Mouse (Mus musculus): ENCODE data around the gene Tcf25.

Tcf25 gene

DNA sequence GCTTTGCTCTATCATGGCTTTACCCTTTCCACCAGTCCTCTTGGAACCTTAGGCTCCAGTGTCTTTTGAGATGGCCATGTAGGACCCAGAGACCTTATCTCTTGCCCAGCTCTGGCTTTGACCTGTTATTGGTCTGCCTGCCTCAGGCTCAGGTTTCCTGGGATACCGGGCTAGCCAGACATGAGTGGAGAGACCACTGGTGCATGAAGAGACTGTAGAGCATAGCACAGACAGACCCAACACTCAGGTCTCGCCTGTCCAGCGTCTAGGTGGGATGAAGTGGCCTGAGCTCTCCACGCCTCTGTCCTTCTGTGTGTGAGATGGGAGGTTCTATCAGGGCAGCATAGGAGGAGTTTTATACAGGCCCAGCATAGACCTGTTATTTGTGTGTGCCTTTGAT lies 24.5 kb upstream of the Tcf25 start:
- in situ Hi-C loops (cut with MboI, MseI) = no loop called here

DNA sequence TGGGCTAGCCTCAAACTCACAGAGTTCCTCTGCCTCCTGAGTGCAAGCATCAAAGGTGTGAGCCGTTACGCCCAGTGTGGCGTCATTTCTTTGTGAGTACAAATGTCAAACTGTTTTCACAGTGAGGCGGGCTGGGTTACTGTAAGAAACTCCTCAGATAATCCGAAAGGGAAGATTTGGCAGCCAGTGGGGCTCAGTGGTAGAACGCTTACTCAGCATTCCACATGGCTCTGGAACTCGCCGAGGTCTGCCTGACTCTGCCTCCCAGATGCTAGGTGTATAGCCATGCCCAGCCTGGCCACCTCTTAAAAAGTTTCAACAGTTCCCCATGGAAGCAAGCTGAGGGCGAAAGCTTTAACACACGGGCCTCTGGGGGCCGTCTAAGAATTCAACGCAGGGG lies 21.4 kb upstream of the Tcf25 start:
- in situ Hi-C loops (cut with MboI, MseI) = no loop called here

DNA sequence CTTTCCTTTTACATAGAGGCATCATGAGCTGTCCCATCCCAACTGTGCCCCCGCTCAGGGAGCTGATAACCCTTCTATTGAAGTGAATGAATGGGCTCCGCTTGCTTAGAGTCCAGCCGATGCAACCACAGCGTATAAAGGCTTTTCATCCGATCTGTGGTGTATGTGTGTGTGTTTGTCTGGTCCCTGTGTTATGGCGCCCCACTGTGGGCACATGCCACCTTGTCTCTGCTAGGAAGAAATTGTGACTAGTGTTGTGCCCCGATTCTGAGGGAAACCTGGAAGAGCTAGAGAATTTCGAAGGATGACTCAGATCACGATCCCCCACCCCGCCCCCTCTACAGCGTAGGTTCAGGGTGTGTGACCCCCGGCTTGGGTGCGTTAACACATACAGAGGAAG lies 20.8 kb upstream of the Tcf25 start:
- in situ Hi-C loops (cut with MboI, MseI) = no loop called here

DNA sequence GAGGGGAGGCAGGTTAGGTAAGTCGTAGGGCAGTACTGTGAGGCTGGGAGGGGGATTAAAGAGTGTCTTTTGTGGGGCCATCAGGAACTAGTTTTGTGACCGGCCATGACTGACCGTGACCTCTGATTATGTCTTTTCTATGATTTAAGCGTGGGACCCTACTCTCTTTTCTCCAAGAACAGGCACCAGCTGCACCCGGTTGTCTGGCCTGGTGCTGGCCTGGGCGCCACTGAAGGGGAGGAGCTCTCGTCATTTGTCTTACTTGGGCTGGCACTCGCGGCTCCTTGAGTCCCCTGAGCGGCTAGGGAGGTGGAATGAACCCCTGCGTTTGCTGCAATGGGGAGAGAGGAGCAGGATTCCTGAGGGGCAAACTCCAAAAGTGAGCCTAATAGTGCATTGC lies 20.3 kb upstream of the Tcf25 start:
- in situ Hi-C loops (cut with MboI, MseI) = no loop called here

DNA sequence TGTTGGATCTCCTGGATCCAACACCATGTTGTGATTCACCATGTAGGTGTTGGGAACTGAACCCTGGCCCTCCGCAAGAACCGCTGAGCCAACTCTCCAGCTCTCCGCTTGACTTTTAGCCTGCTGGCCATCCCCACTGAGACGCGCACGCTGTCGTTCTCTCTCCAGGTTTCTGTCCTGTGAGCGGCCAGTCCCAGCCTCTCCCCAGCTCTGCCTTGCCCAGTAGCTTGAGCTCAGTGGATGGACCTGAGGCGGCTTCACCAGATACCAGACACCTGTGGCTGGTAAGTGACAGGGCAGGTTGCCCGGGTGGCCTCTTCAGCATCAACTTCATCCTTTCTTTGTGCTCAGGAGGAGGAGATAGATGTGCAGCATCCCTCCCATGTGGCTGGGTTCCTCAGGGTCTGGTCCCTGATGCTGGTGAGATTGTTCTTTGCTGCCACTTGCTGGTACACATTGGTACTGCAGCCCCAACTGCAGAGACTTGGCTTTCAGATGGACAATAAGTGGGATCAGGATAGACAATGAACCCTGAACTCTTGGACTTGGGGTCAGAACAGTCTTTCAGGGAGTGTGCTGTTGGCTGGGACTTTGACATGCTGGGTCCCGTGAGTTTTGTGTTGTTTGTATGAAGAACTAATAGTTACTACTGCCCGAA lies 12.3 kb upstream of the Tcf25 start:
- in situ Hi-C loops (cut with MboI, MseI) = no loop called here

DNA sequence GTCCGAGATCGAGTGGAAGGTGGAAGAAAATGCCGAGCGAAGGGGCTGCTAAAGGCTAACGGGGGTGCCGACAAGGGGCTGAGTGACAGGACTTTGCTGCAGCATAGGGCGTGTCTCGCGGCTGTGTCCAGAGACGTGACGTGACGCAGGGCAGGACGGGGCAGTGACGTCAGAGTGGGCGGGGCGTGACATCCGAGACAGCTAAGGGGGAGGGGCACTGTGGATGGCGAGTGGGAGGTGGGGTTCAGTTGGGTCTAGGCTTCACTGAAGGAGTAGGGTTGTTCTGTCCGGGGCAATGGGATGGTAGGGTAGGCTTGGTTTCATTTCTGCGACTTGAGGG lies 656 bp downstream of the Tcf25 start:
- in situ Hi-C loops (cut with MboI, MseI) = no loop called here

DNA sequence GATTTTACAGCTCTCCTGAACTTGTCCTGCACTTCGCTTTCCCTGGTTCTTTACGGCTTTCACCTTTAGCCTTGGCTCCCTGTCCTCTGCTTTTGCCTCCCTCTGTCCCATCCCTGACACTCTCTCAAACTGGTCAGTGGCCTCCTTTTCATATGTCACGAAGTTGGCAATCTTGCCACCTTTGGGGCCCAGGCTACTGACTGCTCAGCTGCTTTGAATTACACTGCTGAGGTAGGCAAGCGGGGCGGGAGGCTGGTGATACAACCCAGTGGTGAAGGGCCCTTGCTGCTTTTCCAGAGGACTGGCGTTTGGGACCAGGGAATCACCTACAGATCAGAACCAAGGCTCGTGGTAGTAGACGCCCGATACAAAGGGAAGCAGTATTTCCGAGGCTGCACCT lies 2.1 kb downstream of the Tcf25 start:
- in situ Hi-C loops (cut with MboI, MseI) = no loop called here

DNA sequence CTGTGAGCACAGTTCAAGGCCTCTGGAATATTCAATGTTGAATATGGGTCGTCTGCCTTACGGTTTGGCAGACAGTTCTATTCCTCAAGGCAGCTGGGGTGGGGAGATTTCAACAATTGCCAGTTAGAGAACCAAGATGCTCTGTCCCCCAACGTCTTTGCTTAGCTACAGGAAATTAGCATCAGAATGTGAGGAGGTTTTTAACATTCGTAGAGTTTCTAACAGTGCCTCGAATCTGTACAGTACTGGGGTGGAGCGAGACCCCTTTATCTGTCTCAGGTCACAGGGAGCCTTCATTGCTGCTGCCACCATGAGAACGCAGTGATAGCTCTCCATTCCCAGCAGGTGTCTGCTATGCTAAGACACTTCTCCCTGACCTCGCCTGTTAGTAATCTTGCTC lies 2.6 kb downstream of the Tcf25 start:
- in situ Hi-C loops (cut with MboI, MseI) = no loop called here

DNA sequence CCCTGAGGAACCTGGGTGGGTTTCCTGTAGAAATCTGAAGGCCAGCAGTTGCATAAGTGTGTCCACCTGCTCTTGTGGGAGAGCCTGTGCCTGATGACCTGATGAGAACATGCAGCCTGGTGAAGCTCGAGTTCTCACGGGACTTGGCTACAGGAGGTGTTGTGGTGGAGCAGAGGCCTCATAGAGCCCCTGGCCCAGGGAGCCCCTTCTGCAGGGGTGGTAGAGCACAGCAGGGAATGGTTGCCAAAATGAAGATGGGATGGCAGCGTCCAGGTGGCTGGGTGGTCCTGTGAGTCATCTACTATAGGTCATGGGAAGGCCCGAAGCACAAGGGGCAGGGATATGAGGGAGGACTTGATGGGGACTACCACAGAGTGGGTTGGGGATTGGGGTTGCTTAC lies 8.2 kb downstream of the Tcf25 start:
- in situ Hi-C loops (cut with MboI, MseI) = no loop called here

DNA sequence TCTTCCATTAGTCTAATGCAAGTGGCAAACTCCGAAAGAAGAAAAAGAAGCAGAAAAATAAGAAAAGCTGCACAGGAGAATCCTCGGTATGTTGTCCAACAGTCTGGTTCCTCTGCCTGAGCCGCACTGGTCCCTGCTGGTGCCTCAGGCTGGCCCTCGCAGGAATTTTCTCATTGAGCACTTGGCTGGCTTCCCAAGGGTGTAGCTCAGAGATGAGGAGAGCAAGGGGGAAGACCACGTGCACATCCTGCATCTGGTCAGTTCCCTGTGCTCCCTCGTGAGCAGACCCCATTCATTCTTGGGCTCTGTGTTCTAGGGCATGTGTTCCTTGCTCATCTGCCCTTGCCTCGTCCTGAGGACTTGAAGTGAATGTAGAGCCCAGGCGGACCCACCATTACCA lies 9.0 kb downstream of the Tcf25 start:
- in situ Hi-C loops (cut with MboI, MseI) = no loop called here

DNA sequence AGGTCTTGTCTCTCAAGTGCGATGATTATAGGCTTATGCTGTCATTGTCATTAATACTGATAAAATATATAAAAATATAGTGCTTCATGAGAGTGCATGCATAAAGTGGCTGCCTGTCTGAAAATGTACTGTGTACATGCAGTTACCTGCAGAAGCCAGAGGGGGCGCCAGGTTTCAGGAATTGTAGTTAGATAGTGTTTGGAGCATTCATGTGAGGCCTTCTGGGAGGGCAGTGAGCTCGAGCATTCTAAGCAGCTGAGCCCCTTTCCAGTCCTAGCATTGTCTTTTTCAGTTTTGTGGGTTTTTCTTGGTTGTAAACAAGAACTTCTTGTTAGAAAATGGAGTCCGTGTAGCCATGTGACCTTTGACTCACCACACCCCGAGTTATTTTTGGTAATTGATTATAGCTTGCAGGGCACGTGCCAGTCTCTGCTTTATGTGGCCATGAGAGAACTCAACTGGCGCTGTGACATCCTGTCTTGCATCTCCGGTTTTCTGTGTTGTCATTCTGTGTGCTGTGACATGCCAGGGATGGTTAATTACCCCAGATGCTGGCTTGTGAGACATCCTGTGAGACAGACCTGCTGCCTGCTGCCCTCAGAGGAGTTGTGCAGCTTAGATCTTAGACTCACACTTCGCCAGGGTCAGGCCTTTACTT lies 11.5 kb downstream of the Tcf25 start:
- in situ Hi-C loops (cut with MboI, MseI) = loop anchor here (5.0 kb wide), 1 partner anchor 837 kb away; no protein-coding TSS in a partner anchor

DNA sequence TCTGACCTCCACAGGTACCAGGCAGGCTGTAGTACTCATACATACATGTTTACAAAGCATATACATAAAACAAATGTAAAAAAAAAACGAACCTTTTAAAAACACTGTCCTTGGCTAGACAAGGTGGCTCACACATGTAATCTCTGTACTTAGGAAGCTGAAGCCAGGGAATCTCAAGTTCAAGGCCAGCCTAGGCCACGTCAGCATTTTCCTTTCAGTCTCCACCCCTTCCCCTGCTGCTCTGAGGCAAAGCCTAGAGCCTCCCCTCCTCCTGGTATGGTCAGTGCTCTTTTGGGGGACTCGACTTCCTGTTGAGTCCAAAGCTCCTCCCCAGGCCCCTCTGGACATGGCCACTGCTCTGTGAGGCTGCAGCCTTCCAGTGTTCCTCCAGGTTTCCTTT lies 13.5 kb downstream of the Tcf25 start:
- in situ Hi-C loops (cut with MboI, MseI) = loop anchor here (5.0 kb wide), 1 partner anchor 835 kb away; no protein-coding TSS in a partner anchor

DNA sequence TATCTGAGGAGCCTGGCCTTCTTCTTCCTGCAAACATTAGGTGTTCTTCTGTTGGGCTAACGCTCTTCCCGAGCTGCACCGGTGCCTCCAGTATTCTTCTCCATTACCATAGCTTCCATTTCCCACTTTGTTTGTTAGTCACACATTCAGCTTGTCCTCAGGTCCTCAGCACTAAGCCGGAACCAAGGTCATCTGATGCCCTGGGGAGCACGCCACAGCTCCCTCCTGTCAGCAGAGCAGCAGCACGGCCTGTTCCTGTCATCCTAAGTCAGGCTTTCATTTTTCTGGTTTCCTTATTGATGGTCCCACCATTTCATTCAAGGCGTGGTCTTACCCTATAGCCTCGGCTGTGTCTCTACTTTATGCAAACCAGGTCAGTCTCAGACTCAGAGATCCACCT lies 14.2 kb downstream of the Tcf25 start:
- in situ Hi-C loops (cut with MboI, MseI) = loop anchor here (5.0 kb wide), 1 partner anchor 834 kb away; no protein-coding TSS in a partner anchor

DNA sequence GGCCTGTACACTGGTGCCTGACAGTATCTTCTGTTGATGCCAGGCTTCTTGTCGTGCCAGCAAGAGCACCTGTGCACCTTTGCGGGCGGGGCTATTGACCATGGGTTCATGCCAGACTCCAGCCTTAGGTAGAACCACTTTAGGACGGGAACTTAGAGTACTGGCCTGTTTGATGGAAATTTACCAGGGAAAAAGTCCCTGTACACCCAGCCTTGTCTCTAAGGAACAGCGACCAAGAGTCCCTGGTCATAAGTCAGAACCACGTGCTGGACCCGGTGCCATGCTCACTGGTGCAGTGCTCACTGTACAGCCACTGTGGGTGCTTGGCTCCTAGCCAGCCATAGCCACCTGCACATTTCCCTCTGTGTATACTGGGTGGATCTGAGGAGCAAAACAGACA lies 15.5 kb downstream of the Tcf25 start:
- in situ Hi-C loops (cut with MboI, MseI) = loop anchor here (5.0 kb wide), 1 partner anchor 833 kb away; no protein-coding TSS in a partner anchor

DNA sequence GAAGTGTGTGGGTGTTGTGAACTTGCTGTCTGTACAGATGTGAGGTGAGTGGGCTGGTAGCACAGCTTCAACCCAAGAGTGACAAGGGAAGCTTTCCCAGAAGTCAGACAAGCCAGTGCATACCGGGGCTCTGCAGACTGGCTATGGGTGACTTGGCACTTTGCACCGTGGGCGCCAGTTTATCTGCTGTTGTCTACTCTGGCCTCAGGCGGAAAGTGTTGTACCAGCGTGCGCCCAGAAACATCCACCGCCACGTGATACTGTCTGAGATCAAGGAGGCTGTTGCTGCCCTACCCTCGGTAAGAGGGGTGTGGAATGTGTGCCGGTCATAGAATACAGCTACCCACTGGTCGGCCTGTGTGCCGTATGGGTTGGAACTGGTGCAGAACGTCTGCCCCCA lies 24.8 kb downstream of the Tcf25 start:
- in situ Hi-C loops (cut with MboI, MseI) = no loop called here

DNA sequence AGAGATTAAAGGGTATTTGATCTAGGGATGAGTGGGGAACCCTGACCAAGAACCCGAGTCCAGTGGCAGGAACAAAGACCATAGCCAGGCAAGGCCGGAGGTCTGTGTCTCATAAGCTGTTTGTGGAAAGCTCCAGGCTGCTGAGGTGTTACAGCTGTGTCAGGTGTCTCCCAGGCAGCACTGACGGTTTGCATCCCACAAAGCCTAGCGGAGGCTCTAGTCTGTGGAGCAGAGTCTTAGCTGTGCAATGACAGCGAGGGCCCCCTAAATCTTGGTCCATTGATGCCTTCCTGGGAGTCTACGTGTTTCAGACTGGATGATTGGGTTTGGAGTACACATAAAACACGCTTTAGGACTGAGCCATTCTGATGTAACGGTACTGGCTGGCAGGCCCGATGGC lies 28.4 kb downstream of the Tcf25 start:
- in situ Hi-C loops (cut with MboI, MseI) = no loop called here

DNA sequence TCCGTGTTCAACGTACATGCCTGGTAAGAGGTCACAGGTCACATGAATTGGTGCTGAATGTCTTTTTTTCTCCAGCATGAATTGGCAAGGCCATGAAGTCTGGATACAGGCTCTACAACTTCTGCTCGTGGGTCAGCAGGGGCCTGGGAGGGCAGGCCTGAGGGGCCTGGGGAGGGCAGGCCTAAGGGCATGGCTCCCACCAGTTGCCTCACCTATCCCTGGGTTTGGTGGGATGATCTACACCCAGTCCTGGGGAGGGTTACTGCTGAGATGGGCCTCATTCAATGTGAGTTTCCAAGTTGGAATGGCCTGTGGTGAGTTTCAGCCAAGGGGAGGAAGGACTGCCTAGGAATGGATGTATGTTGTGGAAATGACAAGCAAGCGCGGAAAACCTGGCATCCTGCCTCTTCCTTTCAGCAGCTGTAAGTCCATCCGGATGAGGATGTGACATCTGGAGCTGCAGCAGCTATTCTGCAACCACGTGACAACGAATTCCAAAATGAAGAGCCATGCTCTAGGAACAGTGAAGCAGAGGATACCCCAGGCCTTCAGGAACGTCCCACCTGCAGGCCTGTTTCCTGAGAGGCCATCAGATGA lies 29.3 kb downstream of the Tcf25 start:
- in situ Hi-C loops (cut with MboI, MseI) = no loop called here

DNA sequence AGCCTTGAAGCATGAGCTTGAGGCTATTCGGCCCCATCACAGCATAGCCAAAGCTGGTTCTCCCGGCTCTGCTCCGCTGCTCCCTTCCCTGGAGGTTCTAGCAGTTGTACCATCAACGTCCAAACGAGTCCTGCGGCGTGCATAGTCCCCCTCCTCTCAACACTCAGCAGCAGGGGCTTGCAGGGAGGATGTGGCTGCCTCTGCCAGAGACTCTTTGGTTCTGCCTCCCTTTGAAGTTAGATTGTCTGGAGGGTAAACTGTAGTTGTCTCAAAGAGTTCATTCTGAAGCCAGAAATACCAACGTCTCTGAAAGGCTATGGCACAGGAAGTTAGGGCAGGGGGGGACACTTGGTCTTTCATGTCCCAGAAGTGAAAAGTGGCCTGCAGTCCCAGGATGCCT lies 31.0 kb downstream of the Tcf25 start:
- in situ Hi-C loops (cut with MboI, MseI) = no loop called here

DNA sequence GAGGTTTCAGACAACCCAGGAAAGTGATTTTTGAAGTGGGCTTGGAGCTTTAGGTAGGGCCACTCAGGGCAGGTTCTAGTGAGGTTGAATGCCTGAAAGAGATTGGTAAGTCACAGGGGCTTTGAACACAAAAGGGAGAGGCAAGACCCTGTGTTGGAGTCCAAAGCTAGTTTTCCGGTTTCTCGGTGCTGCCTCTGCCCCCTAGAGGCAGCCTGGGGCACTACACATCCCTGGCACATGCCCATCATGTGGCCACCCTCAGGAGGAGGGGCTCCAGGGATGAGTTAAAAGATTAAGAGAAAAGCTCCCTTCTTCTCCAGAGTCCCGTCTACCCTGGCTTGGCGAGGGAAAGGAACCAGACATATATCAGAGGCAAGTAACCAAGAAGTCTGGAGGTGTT lies 33.2 kb downstream of the Tcf25 start, which contains the start of gene Mc1r:
Mc1r (plus strand) TSS at position 322 of the 400 bp plus-strand sequence.
- in situ Hi-C loops (cut with MboI, MseI) = no loop called here

DNA sequence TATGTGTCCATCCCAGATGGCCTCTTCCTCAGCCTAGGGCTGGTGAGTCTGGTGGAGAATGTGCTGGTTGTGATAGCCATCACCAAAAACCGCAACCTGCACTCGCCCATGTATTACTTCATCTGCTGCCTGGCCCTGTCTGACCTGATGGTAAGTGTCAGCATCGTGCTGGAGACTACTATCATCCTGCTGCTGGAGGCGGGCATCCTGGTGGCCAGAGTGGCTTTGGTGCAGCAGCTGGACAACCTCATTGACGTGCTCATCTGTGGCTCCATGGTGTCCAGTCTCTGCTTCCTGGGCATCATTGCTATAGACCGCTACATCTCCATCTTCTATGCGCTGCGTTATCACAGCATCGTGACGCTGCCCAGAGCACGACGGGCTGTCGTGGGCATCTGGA lies 34.1 kb downstream of the Tcf25 start:
- in situ Hi-C loops (cut with MboI, MseI) = no loop called here

DNA sequence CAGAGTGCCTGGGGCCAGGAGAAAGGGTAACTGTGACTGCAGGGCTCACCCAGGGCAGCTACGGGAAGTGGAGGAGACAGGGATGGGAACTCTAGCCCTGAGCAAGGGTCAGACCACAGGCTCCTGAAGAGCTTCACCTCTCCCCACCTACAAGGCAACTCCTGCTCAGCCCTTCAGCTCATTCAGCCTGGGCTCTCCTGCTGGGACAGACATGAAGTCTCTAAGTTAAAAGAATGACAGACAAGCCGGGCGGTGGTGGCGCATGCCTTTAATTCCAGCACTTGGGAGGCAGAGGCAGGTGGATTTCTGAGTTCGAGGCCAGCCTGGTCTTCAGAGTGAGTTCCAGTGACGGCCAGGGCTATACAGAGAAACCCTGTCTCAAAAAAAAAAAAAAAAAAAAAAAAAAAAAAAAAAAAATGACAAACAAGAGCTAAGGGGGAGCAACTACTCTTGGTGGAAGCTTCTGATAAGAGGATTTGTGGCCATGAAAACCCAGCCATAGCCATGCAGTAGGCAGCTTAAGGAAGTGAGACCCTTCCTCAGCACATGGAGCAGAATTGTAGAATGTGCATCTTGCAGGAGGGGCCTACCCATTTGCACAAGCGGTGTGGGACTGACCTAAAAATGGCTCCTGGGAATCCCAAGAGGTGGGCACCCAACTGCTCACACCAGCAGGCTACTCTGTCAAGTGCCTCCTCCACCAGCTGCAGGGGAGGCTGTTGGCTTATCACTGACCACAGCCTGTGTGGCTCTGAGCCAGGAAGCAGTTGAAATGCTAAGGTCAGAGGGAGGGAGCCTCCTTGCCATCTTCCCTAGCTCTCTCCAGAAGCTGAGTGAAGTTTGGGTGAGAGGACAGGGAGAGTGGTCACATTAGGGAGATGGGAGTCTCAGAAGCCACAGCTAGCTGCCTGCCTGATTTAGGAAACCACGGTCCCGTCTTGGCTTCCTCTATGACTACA lies 35.3 kb downstream of the Tcf25 start:
- in situ Hi-C loops (cut with MboI, MseI) = no loop called here

DNA sequence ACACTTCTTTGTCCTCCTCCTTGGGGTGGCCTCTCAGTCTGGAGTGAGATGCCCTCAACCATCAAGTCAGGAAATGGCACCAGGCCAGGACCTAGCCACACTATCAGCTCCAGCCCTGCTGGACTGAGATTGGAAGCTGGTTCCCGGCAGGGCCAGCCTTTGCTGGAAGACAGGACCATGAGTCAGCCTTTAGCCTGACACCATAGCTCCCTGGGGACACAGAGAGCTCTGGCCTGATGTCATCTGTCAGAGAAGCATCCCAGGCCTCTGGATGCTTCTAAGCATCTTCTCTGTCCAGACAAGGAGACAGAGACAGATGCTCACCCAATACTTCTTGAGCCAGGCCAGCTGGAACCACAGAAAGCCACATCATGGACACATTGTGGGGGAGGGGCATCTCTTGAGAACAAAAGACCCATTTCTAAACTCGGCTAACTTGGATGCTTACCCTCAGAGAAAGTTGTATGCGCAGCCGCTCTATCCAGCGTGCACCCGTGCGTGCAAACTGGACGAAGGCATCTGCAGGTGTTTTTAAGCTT lies 36.6 kb downstream of the Tcf25 start:
- in situ Hi-C loops (cut with MboI, MseI) = no loop called here

Data from regulatory T cell (primary cell).